Mouse (Mus musculus) ES-Bruce4 (cell line): ENCODE data around the gene Shb.

Experiments used
- CTCF ChIP-seq: IDR thresholded peaks from one replicate; pipeline ENCODE4 v1.8.1; 2011; ENCODE audit warnings: low read depth, low read length
- EP300 ChIP-seq: IDR thresholded peaks from 2 replicates; pipeline ENCODE4 v1.6.1; 2011; ENCODE audit warnings: low read depth, low read length; ENCODE audit not compliant: insufficient read depth
- POLR2A ChIP-seq: IDR thresholded peaks from one replicate; pipeline ENCODE4 v1.8.1; 2011; ENCODE audit warnings: low read length; ENCODE audit not compliant: insufficient read depth

DNA sequence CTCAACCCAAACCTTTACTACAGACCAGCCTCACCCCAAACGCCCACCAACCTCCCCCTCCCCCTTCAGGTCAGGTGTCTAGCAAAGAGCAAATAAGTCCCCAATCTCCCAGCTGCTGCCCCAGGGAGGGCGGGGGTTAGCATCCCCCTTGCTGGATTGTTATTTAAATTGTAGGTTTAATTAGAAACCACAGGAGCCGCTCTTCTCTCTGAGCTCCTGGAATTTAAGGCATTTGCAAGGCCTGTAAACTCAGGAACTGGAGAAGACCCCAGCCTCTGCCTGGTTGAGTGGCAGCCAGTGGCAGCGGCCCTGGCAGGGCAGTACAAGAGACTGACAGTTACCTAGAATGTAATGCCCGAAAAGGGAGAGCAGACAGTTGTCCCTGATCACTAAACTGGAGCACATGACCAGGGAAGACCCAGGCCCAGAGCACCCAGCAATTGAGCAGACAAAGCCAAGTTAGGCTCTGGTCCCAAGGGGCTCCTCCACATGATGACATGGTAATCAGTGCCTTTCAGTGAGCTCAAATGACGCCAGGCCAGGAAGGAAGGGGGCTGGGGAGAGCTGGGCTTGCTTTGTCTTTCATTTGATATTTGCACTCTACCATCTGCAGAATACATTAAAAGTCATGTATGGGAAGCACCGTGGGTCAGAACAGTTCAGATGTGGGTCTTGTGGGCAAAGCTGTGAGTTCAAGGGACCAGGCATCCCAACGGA is 42.1 kb downstream of the Shb start:
- TF ChIP-seq CTCF = no peak
- TF ChIP-seq POLR2A = no peak
- peak; percentile 97 for TF ChIP-seq EP300
